Mouse (Mus musculus): ENCODE data around the gene Cdkl2.

DNA sequence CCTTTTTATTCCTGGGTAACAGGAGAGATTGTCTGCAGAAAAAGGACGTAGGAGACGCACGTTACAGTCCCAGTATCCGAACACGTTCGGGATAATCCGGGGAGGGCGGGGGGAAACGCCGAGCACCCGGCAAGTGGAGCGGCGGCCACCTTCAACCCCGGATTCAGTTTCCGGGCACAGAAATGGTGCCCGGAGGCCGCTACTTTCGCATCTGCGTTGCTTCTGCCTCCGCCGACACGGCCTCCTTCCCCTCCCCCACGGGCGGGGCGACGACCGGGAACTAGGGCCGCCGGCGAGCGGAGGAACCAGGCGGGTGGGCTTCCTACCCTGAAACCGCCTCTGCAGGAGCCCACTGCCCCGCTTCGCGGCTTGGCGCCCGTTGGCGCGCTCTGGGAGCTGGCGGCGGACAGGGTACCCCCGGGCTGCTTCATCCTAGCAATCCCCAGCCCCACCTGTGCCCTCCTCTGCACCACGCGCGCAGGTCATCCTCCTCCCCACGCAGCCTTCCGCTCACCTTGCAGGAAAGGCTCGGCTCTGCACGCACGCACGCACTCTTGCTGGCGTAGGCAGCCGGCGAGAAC is 39.2 kb upstream of the Cdkl2 start:
- TF ChIP-seq MAFK (IDR thresholded peaks at IDR 0.05; ENCODE audit: insufficient read depth, low read depth, low read length), result no peak
- TF ChIP-seq CHD2 (IDR thresholded peaks at IDR 0.05; ENCODE audit: low read depth, low read length), result no peak
- no peak for TF ChIP-seq ZC3H11A (IDR thresholded peaks at IDR 0.05; ENCODE audit: borderline replicate concordance, low read depth, low read length)
